Comparison of ENCODE assay signal across 9 mouse cellular contexts in genomic region chr9:87739543-87740161, GRCm38 (mm10). TPM values are rescaled to one million over a fixed set of nuclear protein-coding genes. Genes with fewer than 3 reads are reported as not detected.
DNase-seq lines count a peak whose midpoint lies in the region; ATAC-seq lines count a peak whose summit lies in the region.
"Had no signal": no experiment of that assay in that cellular context is flagged by ENCODE, and none has a peak within 500 bp of the region (broad histone marks: within the 10 kb centered on the region; RNA-seq: fewer than 3 reads in every experiment).

No protein-coding gene starts in this region.

- peak; percentile 70 for ATAC-seq in kidney, embryonic 15.5 days (replicated peaks; ENCODE audit: low FRiP score)
- no peak for ATAC-seq in embryonic facial prominence, embryonic 13.5 days (ENCODE audit: insufficient number of reproducible peaks, insufficient read depth, low FRiP score, low TSS enrichment, low read depth)
- ATAC-seq in hindbrain, embryonic 13.5 days (ENCODE audit: low FRiP score): peak; percentile 53; the same call in 1 of the 2 replicates
- ATAC-seq in neural tube, embryonic 11.5 days (ENCODE audit: insufficient read depth, low FRiP score, low TSS enrichment): peak; percentile 60
- ATAC-seq in erythroid progenitor cell, adult 5-6 weeks (replicated peaks; ENCODE audit: low FRiP score, poor library complexity, severe bottlenecking): no peak

- peaks cover 92% of the 10 kb centered on the region for H3K27me3 ChIP-seq in kidney, embryonic 15.5 days
- H3K27me3 ChIP-seq in embryonic facial prominence, embryonic 13.5 days: peaks cover 94% of the 10 kb centered on the region
- H3K27me3 ChIP-seq in hindbrain, embryonic 13.5 days: peaks cover 95% of the 10 kb centered on the region
- H3K27me3 ChIP-seq in neural tube, embryonic 11.5 days (ENCODE audit: control insufficient read depth, insufficient read depth, low read length): peaks cover 72% of the 10 kb centered on the region

- WGBS in kidney, embryonic 15.5 days: under 1% methylated on average over 41 of the region's 41 CpGs
- 2% methylated on average over 40 of the region's 41 CpGs for WGBS in embryonic facial prominence, embryonic 13.5 days
- WGBS in hindbrain, embryonic 13.5 days: under 1% methylated on average over 41 of the region's 41 CpGs
- under 1% methylated on average over 41 of the region's 41 CpGs for WGBS in neural tube, embryonic 11.5 days

- H3K9me3 ChIP-seq in kidney, embryonic 15.5 days (replicated peaks): no peaks in the 10 kb centered on the region
- no peaks in the 10 kb centered on the region for H3K9me3 ChIP-seq in embryonic facial prominence, embryonic 13.5 days
- H3K9me3 ChIP-seq in hindbrain, embryonic 13.5 days: no peaks in the 10 kb centered on the region
- no peaks in the 10 kb centered on the region for H3K9me3 ChIP-seq in neural tube, embryonic 11.5 days (ENCODE audit: control insufficient read depth, low read length)

- no peaks in the 10 kb centered on the region for H3K36me3 ChIP-seq in kidney, embryonic 15.5 days
- no peaks in the 10 kb centered on the region for H3K36me3 ChIP-seq in embryonic facial prominence, embryonic 13.5 days
- no peaks in the 10 kb centered on the region for H3K36me3 ChIP-seq in hindbrain, embryonic 13.5 days
- no peaks in the 10 kb centered on the region for H3K36me3 ChIP-seq in neural tube, embryonic 11.5 days (ENCODE audit: control insufficient read depth, insufficient read depth, low read length)
- H3K36me3 ChIP-seq: G1E had no signal

- H3K9ac ChIP-seq in kidney, embryonic 15.5 days: no peak overlapping the region
- peak overlapping the region; percentile 61 for H3K9ac ChIP-seq in embryonic facial prominence, embryonic 13.5 days
- no peak overlapping the region for H3K9ac ChIP-seq in hindbrain, embryonic 13.5 days
- H3K9ac ChIP-seq in neural tube, embryonic 11.5 days (ENCODE audit: low read length): no peak overlapping the region

- no peak for DNase-seq in kidney, adult 9 months
- peak; percentile 40 for DNase-seq in neural tube, embryonic 11.5 days (ENCODE audit: low spot score)
- DNase-seq in right cerebral cortex, postnatal 14 days: no peak
- DNase-seq in kidney, postnatal 36 days: no peak

- peak overlapping the region; percentile 59 for H3K4me2 ChIP-seq in kidney, embryonic 15.5 days
- peak overlapping the region; percentile 61 for H3K4me2 ChIP-seq in embryonic facial prominence, embryonic 13.5 days
- peak overlapping the region; percentile 42 for H3K4me2 ChIP-seq in hindbrain, embryonic 13.5 days
- H3K4me2 ChIP-seq in neural tube, embryonic 11.5 days (ENCODE audit: low read depth): peak overlapping the region; percentile 43

- no peak overlapping the region for H3K27ac ChIP-seq in kidney, embryonic 15.5 days
- peak overlapping the region; percentile 48; the same call in 1 of the 2 replicates for H3K27ac ChIP-seq in embryonic facial prominence, embryonic 13.5 days
- no peak overlapping the region for H3K27ac ChIP-seq in hindbrain, embryonic 13.5 days
- H3K27ac ChIP-seq in neural tube, embryonic 11.5 days (ENCODE audit: low read depth, low read length): no peak overlapping the region

- peak overlapping the region; percentile 35 for H3K4me3 ChIP-seq in kidney, embryonic 15.5 days (replicated peaks)
- H3K4me3 ChIP-seq in embryonic facial prominence, embryonic 13.5 days: peak overlapping the region; percentile 37
- H3K4me3 ChIP-seq in hindbrain, embryonic 13.5 days: peak overlapping the region; percentile 22
- H3K4me3 ChIP-seq in neural tube, embryonic 11.5 days (ENCODE audit: low read depth, low read length): peak overlapping the region; percentile 20

- H3K4me1 ChIP-seq in kidney, embryonic 15.5 days: peaks cover 18% of the 10 kb centered on the region
- peaks cover 30% of the 10 kb centered on the region for H3K4me1 ChIP-seq in embryonic facial prominence, embryonic 13.5 days
- peaks cover 17% of the 10 kb centered on the region for H3K4me1 ChIP-seq in hindbrain, embryonic 13.5 days (replicated peaks)
- peaks cover 7% of the 10 kb centered on the region for H3K4me1 ChIP-seq in neural tube, embryonic 11.5 days (ENCODE audit: control insufficient read depth, insufficient read depth, low read length)

RNA-seq across cellular contexts. Expression of gene Tbx18, which starts 8.6 kb away (rescaled TPM):
- 1.9 and 3.4 TPM in 2 replicates for polyA plus RNA-seq in kidney, embryonic 15.5 days (2015; fragmentation: Nextera tagmentation; extraction: Ambion mirVana)
- 8.4 and 10.9 TPM in 2 replicates for polyA plus RNA-seq in embryonic facial prominence, embryonic 13.5 days (2015; fragmentation: Nextera tagmentation; extraction: Ambion mirVana)
- 1.8 and 2.1 TPM in 2 replicates for polyA plus RNA-seq in hindbrain, embryonic 13.5 days (2015; fragmentation: Nextera tagmentation; extraction: Ambion mirVana)
- 1.7 and 2.9 TPM in 2 replicates for polyA plus RNA-seq in neural tube, embryonic 11.5 days (2014; fragmentation: Nextera tagmentation; extraction: Ambion mirVana)
- total RNA-seq in erythroid progenitor cell, adult 5-6 weeks (2015; ENCODE audit: low replicate concordance): not detected in 2 replicates
- total RNA-seq in erythroid progenitor cell, adult 5-6 weeks (2017; ENCODE audit: low replicate concordance): not detected in 2 replicates
- total RNA-seq: G1E had no signal
- polyA plus RNA-seq: G1E had no signal

Comparison
In these comparisons a context has a peak if more than half of its experiments do, and no peak if none do; other contexts are left out.
1. ATAC-seq: peak in kidney, embryonic 15.5 days (single experiment), hindbrain, embryonic 13.5 days (single experiment) and neural tube, embryonic 11.5 days (single experiment); none in embryonic facial prominence, embryonic 13.5 days (single experiment) and erythroid progenitor cell, adult 5-6 weeks (single experiment).
2. Peak in every context shown above with its lines, with median percentiles within 50 percentile points of each other: H3K4me2 ChIP-seq and H3K4me3 ChIP-seq.